Mouse (Mus musculus): ENCODE measurements around the gene Sprr2h.

Gene Sprr2h

GRCm38 (mm10) chr3:92385385-92385784, at the start of gene Sprr2h:
Gene Sprr2h (plus strand): TSS chr3:92385685.
- DNase-seq (ENCODE audit: low read depth, low spot score), result no peak

DNA sequence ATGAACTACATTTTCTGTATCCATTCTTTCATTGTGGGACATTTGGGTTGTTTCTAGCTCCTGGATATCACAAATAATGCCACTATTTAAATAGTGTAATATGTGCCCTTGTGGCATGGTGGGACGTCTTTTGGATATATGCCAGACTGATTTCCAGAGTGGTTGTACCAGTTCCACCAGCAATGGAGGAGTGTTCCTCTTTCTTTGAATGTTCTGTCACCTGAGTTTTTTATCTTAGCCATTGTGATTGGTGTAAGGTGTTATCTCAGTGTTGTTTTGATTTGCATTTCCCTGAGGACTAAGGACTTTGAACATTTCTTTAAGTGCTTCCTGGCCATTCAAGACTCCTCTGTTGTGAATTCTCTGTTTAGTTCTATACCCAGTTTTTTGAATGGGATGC, 49.2 kb upstream of the Sprr2h start:
- DNase-seq (ENCODE audit: low read depth, low spot score), result no peak

- DNase-seq (ENCODE audit: low read depth, low spot score), result no peak
Measured at GRCm38 (mm10) chr3:92338840-92339239, 46.6 kb upstream of the Sprr2h start, which contains the start of gene Sprr2d. Gene Sprr2d (plus strand): TSS chr3:92339140.

GRCm38 (mm10) chr3:92351843-92352242, 33.6 kb upstream of the Sprr2h start, which contains the start of gene Sprr2e:
Gene Sprr2e (plus strand): TSS chr3:92352143.
- DNase-seq (ENCODE audit: low read depth, low spot score), result no peak

- no peak for DNase-seq (ENCODE audit: low read depth, low spot score)
Measured at GRCm38 (mm10) chr3:92361619-92362018, 23.9 kb upstream of the Sprr2h start.

DNA sequence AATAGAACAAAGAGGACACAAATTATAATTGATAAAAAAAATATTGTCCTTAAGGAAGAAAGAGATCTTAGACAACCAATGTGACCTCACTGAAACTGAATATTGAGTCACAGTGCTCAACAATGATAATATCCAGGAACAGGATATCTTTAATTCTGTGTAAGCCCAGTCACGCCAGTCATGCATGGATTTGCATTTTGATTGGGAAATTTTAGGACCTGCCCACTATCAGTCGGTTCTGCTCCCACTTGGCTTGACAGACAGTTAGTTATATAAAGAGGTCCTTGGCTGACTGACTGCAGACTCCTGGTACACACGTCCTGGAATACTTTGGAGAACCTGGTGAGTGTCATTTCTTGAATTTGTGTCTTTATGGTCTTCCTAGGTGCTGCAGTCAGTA, 20.6 kb upstream of the Sprr2h start, which contains the start of gene Sprr2f:
TSS of gene Sprr2f (plus strand) at position 301 of the 400 bp plus-strand sequence.
- no peak for DNase-seq (ENCODE audit: low read depth, low spot score)

DNA sequence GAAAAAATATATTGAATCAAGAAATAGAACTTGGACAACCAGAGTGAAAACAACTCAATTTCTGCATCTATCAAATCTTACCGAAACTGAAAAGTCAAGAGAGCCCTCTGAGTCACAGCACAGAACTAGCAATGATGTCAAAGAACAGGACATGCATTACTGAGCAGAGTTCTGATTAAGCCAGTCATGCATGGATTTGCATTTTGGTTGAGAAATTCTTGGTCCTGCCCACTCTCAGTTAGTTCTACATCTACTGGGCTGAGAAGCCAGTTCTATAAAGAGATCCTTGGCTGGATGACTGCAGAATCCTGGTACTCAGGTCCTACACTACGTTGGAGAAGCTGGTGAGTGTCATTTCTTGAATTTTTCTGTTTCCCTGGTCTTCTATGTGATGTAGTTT, 11.9 kb upstream of the Sprr2h start:
- DNase-seq (ENCODE audit: low read depth, low spot score), result no peak

GRCm38 (mm10) chr3:92394301-92394700, 8.8 kb downstream of the Sprr2h start:
- DNase-seq (ENCODE audit: low read depth, low spot score), result no peak

DNA sequence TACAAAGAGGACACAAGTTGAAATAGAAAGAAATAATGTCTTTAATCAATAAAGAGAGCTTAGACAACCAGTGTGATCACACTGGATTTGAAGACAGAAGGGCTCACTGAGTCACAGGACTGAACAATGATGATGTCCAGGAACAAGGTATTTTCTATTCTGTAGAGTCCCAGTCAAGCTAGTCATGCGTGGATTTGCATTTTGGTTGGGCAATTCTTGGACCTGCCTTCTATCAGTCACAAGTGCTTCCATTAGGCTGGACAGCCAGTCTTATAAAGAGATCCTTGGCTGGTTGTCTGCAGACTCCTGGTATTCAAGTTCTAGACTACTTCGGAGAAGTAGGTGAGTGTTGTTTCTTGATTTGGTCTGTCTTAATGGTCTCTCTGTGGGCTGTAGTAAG, 22.2 kb downstream of the Sprr2h start, which contains the start of gene Sprr2i:
TSS of gene Sprr2i (plus strand) at position 301 of the 400 bp plus-strand sequence.
- DNase-seq (ENCODE audit: low read depth, low spot score), result no peak

GRCm38 (mm10) chr3:92417782-92418181, 32.3 kb downstream of the Sprr2h start, which contains the start of gene Sprr2j-ps:
Gene Sprr2j-ps (plus strand): TSS chr3:92418082.
- DNase-seq (ENCODE audit: low read depth, low spot score), result no peak

DNA sequence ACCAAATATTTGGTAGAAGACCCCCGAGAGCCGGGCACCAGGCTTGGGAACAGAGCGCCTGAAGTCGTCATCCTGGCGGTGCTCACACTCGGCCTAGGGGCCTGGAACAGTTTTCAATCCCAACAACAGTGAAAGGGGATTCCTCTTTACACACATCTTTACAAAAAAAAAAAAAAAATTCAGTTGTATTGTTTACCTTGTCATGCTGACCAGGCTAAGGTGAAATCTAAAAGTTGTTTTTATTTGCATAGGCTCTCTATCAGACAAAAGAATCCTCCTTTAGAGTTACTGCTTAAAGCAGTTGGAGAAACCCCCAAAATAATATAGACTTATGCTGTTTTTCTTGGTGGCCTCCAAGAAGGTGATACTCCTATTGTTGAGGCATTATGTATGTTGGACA, 43.8 kb downstream of the Sprr2h start, which contains the start of gene Gm9774:
TSS of gene Gm9774 (minus strand) at position 101 of the 400 bp plus-strand sequence.
- DNase-seq (ENCODE audit: low read depth, low spot score), result no peak

DNA sequence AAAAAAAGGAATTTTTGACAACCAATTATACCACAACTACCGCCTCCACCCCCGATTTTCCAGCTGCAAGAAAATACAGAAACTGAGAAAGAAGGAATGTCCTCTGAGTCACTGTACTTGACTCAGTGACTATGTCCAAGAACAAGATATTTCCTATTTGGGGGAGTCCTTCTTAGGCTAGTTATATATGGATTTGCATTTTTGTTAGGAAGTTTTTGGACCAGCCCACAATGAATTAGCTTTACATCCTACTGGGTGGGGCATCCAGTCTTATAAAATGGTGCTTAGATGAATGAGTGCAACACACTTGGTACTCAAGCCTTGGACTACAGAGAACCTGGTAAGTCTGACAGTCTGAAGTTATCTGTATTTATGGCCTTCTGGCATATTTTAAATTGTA, 46.8 kb downstream of the Sprr2h start, which contains the start of gene Sprr2k:
TSS of gene Sprr2k (plus strand) at position 301 of the 400 bp plus-strand sequence.
- DNase-seq (ENCODE audit: low read depth, low spot score), result no peak

All from skeletal muscle tissue, adult 2 months (tissue).